Mouse (Mus musculus): Measurements from ENCODE around the gene Pth1r.

DNA sequence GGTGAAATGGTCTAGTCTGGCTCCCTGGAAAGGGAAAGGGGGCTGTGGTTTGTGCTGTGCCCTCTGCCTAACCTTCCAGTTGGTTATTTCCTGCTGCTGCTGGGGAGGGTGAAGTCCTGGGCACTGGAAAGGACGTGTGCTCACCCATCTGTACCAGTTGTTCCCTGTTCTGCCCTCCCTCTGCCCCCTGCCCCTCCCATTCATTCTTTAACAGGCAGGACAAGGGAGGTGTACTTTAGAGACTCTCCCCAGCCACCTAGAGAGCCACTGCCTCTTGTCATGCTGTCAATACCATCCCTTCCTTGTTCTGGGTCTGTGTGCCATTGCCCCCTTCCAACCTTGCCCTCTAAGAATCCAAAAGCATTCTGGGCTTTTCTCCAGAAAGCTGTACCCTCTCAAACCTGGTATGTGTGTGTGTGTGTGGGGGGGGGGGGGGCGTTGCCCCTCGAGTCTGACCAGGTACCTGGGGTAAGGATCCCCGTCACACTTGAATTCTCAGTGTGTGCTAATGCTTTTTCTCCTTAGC is 63.3 kb downstream of the Pth1r start:
- TF ChIP-seq CTCF (IDR thresholded peaks at IDR 0.05; ENCODE audit: low read depth, low read length): no peak
- no peak for TF ChIP-seq POLR2A (IDR thresholded peaks at IDR 0.05; ENCODE audit: insufficient read depth, low read length)
